Mouse (Mus musculus) CH12.LX (cell line): Measurements from ENCODE around the gene Matk. TPM values are rescaled to one million over a fixed set of nuclear protein-coding genes. Genes with fewer than 3 reads are reported as not detected.

Experiments used
- DNase-seq: peaks from one replicate; pipeline ENCODE4 v3.0.0-alpha.2; 2013; ENCODE audit errors: extremely low read depth
- H3K27ac ChIP-seq: 2 replicates; pipeline ENCODE4 v1.5.1; 2012; ENCODE audit warnings: low read depth, mild to moderate bottlenecking, control low read depth, moderate library complexity; ENCODE audit not compliant: insufficient read depth
- H3K27me3 ChIP-seq: replicated peaks from 2 replicates; pipeline ENCODE3; 2012; ENCODE audit warnings: inconsistent platforms
- H3K36me3 ChIP-seq, 2 experiments: replicated peaks in 1 of 2; 2 replicates each; pipeline versions ENCODE3 to v1.6.1; 2012; ENCODE audit warnings: inconsistent platforms in 1 of 2, low read length in 1 of 2, mild to moderate bottlenecking in 1 of 2, mixed read lengths in 1 of 2, moderate library complexity in 1 of 2; ENCODE audit not compliant: control insufficient read depth in 1 of 2, insufficient read depth in 1 of 2
- H3K4me1 ChIP-seq, 2 experiments: 2 replicates each; pipeline ENCODE4 v1.6.1; 2012; ENCODE audit warnings: inconsistent platforms in 1 of 2, moderate library complexity in 1 of 2; ENCODE audit not compliant: insufficient read depth in 2 of 2, control insufficient read depth in 1 of 2
- H3K4me2 ChIP-seq: 2 replicates; pipeline ENCODE4 v1.6.1; 2012; ENCODE audit warnings: low read depth, mild to moderate bottlenecking, control low read depth; ENCODE audit not compliant: poor library complexity, insufficient read depth, severe bottlenecking
- H3K4me3 ChIP-seq, 3 experiments: fragments of 150-350 bp in 1 of 3; sonication (generic) in 1 of 3; replicated peaks in 1 of 3; 2 replicates each; pipeline versions ENCODE3 to v1.5.1; 2011 to 2012; ENCODE audit warnings: low read depth in 2 of 3, low read length in 2 of 3, mild to moderate bottlenecking in 2 of 3, moderate library complexity in 2 of 3, control low read depth in 1 of 3, improper control_type of control experiment in 1 of 3, inconsistent platforms in 1 of 3, mixed read lengths in 1 of 3; ENCODE audit not compliant: poor library complexity in 1 of 3
- H3K79me2 ChIP-seq: replicated peaks from 2 replicates; pipeline ENCODE4 v1.6.1; 2012; ENCODE audit warnings: mild to moderate bottlenecking, moderate library complexity; ENCODE audit not compliant: control insufficient read depth, poor library complexity, insufficient read depth, severe bottlenecking; ENCODE audit errors: extremely low read depth
- H3K9ac ChIP-seq: 2 replicates; pipeline ENCODE4 v1.6.1; 2012; ENCODE audit warnings: low read depth, mild to moderate bottlenecking, control low read depth, moderate library complexity; ENCODE audit not compliant: insufficient read depth
- H3K9me3 ChIP-seq: replicated peaks from 2 replicates; pipeline ENCODE3; 2012; ENCODE audit warnings: low read length, inconsistent platforms, mixed read lengths
- BHLHE40 ChIP-seq: IDR thresholded peaks from 2 replicates; pipeline ENCODE4 v1.6.1; 2011; ENCODE audit warnings: mild to moderate bottlenecking, low read depth, low read length, improper control_type of control experiment
- CHD1 ChIP-seq: IDR thresholded peaks from 2 replicates; pipeline ENCODE4 v1.6.1; 2012; ENCODE audit warnings: low read depth, low read length, improper control_type of control experiment, inconsistent platforms
- CHD2 ChIP-seq: IDR thresholded peaks from 2 replicates; pipeline ENCODE4 v1.6.1; 2011; ENCODE audit warnings: low read length, improper control_type of control experiment
- CTCF ChIP-seq, 2 experiments: IDR thresholded peaks in 1 of 2; conservative IDR thresholded peaks in 1 of 2; 2 replicates each; pipeline ENCODE4 v1.5.1; 2011 to 2012; ENCODE audit warnings: low read depth in 2 of 2, low read length in 2 of 2, improper control_type of control experiment in 1 of 2, inconsistent platforms in 1 of 2, mild to moderate bottlenecking in 1 of 2, moderate library complexity in 1 of 2
- E2F4 ChIP-seq: IDR thresholded peaks from 2 replicates; pipeline ENCODE4 v1.6.1; 2011; ENCODE audit warnings: low read depth, low read length, improper control_type of control experiment; ENCODE audit not compliant: insufficient replicate concordance
- ELF1 ChIP-seq: IDR thresholded peaks from 2 replicates; pipeline ENCODE4 v1.6.1; 2014; ENCODE audit warnings: low read depth, mild to moderate bottlenecking, inconsistent platforms, low read length, improper control_type of control experiment
- EP300 ChIP-seq: IDR thresholded peaks from 2 replicates; pipeline ENCODE4 v1.6.1; 2011; ENCODE audit warnings: low read length, improper control_type of control experiment
- ETS1 ChIP-seq: conservative IDR thresholded peaks from 2 replicates; pipeline ENCODE4 v1.6.1; 2012; ENCODE audit warnings: low read depth, mild to moderate bottlenecking, inconsistent platforms, low read length, improper control_type of control experiment, moderate library complexity
- GABPA ChIP-seq: IDR thresholded peaks from 2 replicates; pipeline ENCODE4 v1.6.1; 2012; ENCODE audit warnings: low read depth, low read length, improper control_type of control experiment, inconsistent platforms; ENCODE audit not compliant: insufficient replicate concordance
- HCFC1 ChIP-seq: IDR thresholded peaks from 2 replicates; pipeline ENCODE4 v1.6.1; 2012; ENCODE audit warnings: low read depth, mild to moderate bottlenecking, inconsistent platforms, low read length, improper control_type of control experiment
- JUN ChIP-seq: IDR thresholded peaks from 2 replicates; pipeline ENCODE4 v1.6.1; 2011; ENCODE audit warnings: low read depth, mild to moderate bottlenecking, low read length, improper control_type of control experiment, moderate library complexity; ENCODE audit not compliant: insufficient read depth
- JUND ChIP-seq: conservative IDR thresholded peaks from 2 replicates; pipeline ENCODE4 v1.6.1; 2011; ENCODE audit warnings: low read depth, low read length, improper control_type of control experiment
- MAFK ChIP-seq: IDR thresholded peaks from 2 replicates; pipeline ENCODE4 v1.6.1; 2011; ENCODE audit warnings: low read length, improper control_type of control experiment; ENCODE audit not compliant: insufficient replicate concordance
- MAX ChIP-seq: IDR thresholded peaks from 2 replicates; pipeline ENCODE4 v1.6.1; 2011; ENCODE audit warnings: low read length, improper control_type of control experiment
- MAZ ChIP-seq: IDR thresholded peaks from 2 replicates; pipeline ENCODE4 v1.6.1; 2012; ENCODE audit warnings: low read depth, mild to moderate bottlenecking, inconsistent platforms, low read length, improper control_type of control experiment, moderate library complexity
- MEF2A ChIP-seq: IDR thresholded peaks from 2 replicates; pipeline ENCODE4 v1.6.1; 2014; ENCODE audit warnings: low read depth, mild to moderate bottlenecking, inconsistent platforms, low read length, improper control_type of control experiment, borderline replicate concordance
- MXI1 ChIP-seq: IDR thresholded peaks from 2 replicates; pipeline ENCODE4 v1.6.1; 2011; ENCODE audit warnings: mild to moderate bottlenecking, low read depth, low read length, improper control_type of control experiment
- NELFE ChIP-seq: IDR thresholded peaks from 2 replicates; pipeline ENCODE4 v1.6.1; 2011; ENCODE audit warnings: low read depth, low read length, improper control_type of control experiment
- PAX5 ChIP-seq: IDR thresholded peaks from 2 replicates; pipeline ENCODE4 v1.6.1; 2012; ENCODE audit warnings: low read length, inconsistent platforms, mixed read lengths
- POLR2A ChIP-seq: IDR thresholded peaks from 2 replicates; pipeline ENCODE4 v1.6.1; 2011; ENCODE audit warnings: low read depth, mild to moderate bottlenecking, improper control_type of control experiment, low read length
- POLR2AphosphoS2 ChIP-seq: IDR thresholded peaks from 2 replicates; pipeline ENCODE4 v1.6.1; 2011; ENCODE audit warnings: low read depth, low read length, improper control_type of control experiment
- RAD21 ChIP-seq: IDR thresholded peaks from 2 replicates; pipeline ENCODE4 v1.6.1; 2011; ENCODE audit warnings: low read depth, mild to moderate bottlenecking, low read length, improper control_type of control experiment, moderate library complexity
- RCOR1 ChIP-seq: conservative IDR thresholded peaks from 2 replicates; pipeline ENCODE4 v1.6.1; 2012; ENCODE audit warnings: low read depth, mild to moderate bottlenecking, inconsistent platforms, low read length, improper control_type of control experiment
- SIN3A ChIP-seq: IDR thresholded peaks from 2 replicates; pipeline ENCODE4 v1.6.1; 2012; ENCODE audit warnings: low read length, improper control_type of control experiment, inconsistent platforms
- SMC3 ChIP-seq: IDR thresholded peaks from 2 replicates; pipeline ENCODE4 v1.6.1; 2011; ENCODE audit warnings: low read depth, low read length, improper control_type of control experiment
- TBP ChIP-seq: conservative IDR thresholded peaks from 2 replicates; pipeline ENCODE4 v1.6.1; 2011; ENCODE audit warnings: low read depth, low read length, improper control_type of control experiment
- TCF12 ChIP-seq: IDR thresholded peaks from 2 replicates; pipeline ENCODE4 v1.6.1; 2014; ENCODE audit warnings: low read depth, mild to moderate bottlenecking, inconsistent platforms, low read length, improper control_type of control experiment
- UBTF ChIP-seq: IDR thresholded peaks from 2 replicates; pipeline ENCODE4 v1.6.1; 2012; ENCODE audit warnings: low read depth, mild to moderate bottlenecking, inconsistent platforms, low read length, improper control_type of control experiment, moderate library complexity
- USF1 ChIP-seq: IDR thresholded peaks from 2 replicates; pipeline ENCODE4 v1.6.1; 2014; ENCODE audit warnings: low read depth, mild to moderate bottlenecking, inconsistent platforms, low read length, improper control_type of control experiment
- USF2 ChIP-seq: conservative IDR thresholded peaks from 2 replicates; pipeline ENCODE4 v1.6.1; 2011; ENCODE audit warnings: low read depth, low read length, improper control_type of control experiment
- ZC3H11A ChIP-seq: IDR thresholded peaks from 2 replicates; pipeline ENCODE4 v1.6.1; 2012; ENCODE audit warnings: low read depth, mild to moderate bottlenecking, inconsistent platforms, low read length, improper control_type of control experiment
- ZKSCAN1 ChIP-seq: IDR thresholded peaks from 2 replicates; pipeline ENCODE4 v1.6.1; 2012; ENCODE audit warnings: low read depth, inconsistent platforms, low read length, improper control_type of control experiment, borderline replicate concordance
- ZMIZ1 ChIP-seq: IDR thresholded peaks from 2 replicates; pipeline ENCODE4 v1.6.1; 2012; ENCODE audit warnings: low read depth, mild to moderate bottlenecking, inconsistent platforms, low read length, improper control_type of control experiment
- ZNF384 ChIP-seq: IDR thresholded peaks from 2 replicates; pipeline ENCODE4 v1.6.1; 2012; ENCODE audit warnings: low read depth, low read length, improper control_type of control experiment, inconsistent platforms
- dilution Hi-C: fragments of 300-500 bp; cut with MboI; formaldehyde crosslinking; loops from 2 replicates; pipeline ENCODE4 v1.14.3; 2020; ENCODE audit warnings: low sequenced_read_pairs; ENCODE audit not compliant: extremely low pct_unique_long_range_greater_than_20kb, extremely low pct_ligation_motif_present
- in situ Hi-C: fragments of 300-500 bp; cut with MboI; formaldehyde crosslinking; loops from 3 replicates; pipeline ENCODE4 v1.14.3; 2019; ENCODE audit warnings: low sequenced_read_pairs, low pct_ligation_motif_present, low pct_unique_long_range_greater_than_20kb, mixed read lengths
- polyA plus RNA-seq: library from polyadenylated mRNA; unstranded; fragments of >175 nt; gene quantifications from 2 replicates; pipeline ENCODE4 v1.2.1, GENCODE M21; 2012; ENCODE audit warnings: low read depth; ENCODE audit not compliant: insufficient read length
- total RNA-seq, 2 experiments: library from RNA; depleted of rRNA; stranded (reverse); fragments of 300-350 nt in 1 of 2; fragments of >200 nt in 1 of 2; gene quantifications; 2 replicates each; pipeline ENCODE4 v1.2.3; 2012 to 2014

Gene Matk
- total and polyA plus RNA-seq, 3 experiments = 2.5 to 5.2 (median 3.9) TPM

- Histone ChIP-seq H3K9me3 (no peaks in the 10 kb centered on the region), H3K27me3 (no peaks in the 10 kb centered on the region), H3K27ac (no peak overlapping the region), H3K9ac (no peak overlapping the region), H3K4me2 (0 out of 2 replicates have a peak overlapping the region, but pooled peaks have one; percentile 5), H3K36me3 (peaks cover 0 to 21% of the 10 kb centered on the region in 2 experiments), H3K4me3 (peak overlapping the region in 1 of 3 experiments; percentile 82), H3K79me2 (peaks cover 56% of the 10 kb centered on the region), H3K4me1 (peaks cover 49 to 88% of the 10 kb centered on the region in 2 experiments)
- in situ Hi-C loops = no loop called here
- no peak for DNase-seq
- no peak for TF ChIP-seq ELF1
- no peak for TF ChIP-seq ZNF384
- dilution Hi-C loops = no loop called here
These were observed 42.5 kb downstream of the Matk start for GRCm38 (mm10) chr10:81295185-81295584.

GRCm38 (mm10) chr10:81297246-81297645 lies 44.5 kb downstream of the Matk start:
- H3K79me2 ChIP-seq = peaks cover 70% of the 10 kb centered on the region
- TF ChIP-seq TCF12 = peak; percentile 74
- TF ChIP-seq EP300 = peak; percentile 72
- no peak for TF ChIP-seq ZMIZ1
- no peak for TF ChIP-seq RAD21
- no peak for TF ChIP-seq MAFK
- no peak for TF ChIP-seq TBP
- TF ChIP-seq USF1 = peak; percentile 93
- no peak for TF ChIP-seq CTCF (conservative IDR thresholded peaks at IDR 0.05 in 1 of 2, IDR thresholded peaks at IDR 0.05 in 1 of 2; ENCODE audit: low read depth in 2 of 2, low read length in 2 of 2)
- TF ChIP-seq UBTF = no peak
- no peak for TF ChIP-seq HCFC1
- no peak for TF ChIP-seq NELFE
- peak; percentile 47 for TF ChIP-seq ELF1
- no peak for TF ChIP-seq JUN
- peak; percentile 98 for TF ChIP-seq BHLHE40
- no peak for TF ChIP-seq POLR2AphosphoS2
- no peak for TF ChIP-seq PAX5
- 0 out of 2 replicates have a peak, but pooled peaks have one; percentile 12 for TF ChIP-seq POLR2A
- TF ChIP-seq CHD1 = no peak
- peak; percentile 91 for TF ChIP-seq SIN3A
- TF ChIP-seq USF2 = peak; percentile 94
- peak; percentile 41; the same call in 1 of the 2 replicates for TF ChIP-seq MEF2A
- TF ChIP-seq MXI1 = no peak
- no peak for TF ChIP-seq RCOR1
- peak; percentile 90 for TF ChIP-seq ETS1
- TF ChIP-seq MAZ = no peak
- no peak for TF ChIP-seq SMC3
- TF ChIP-seq ZNF384 = no peak
- TF ChIP-seq MAX = peak; percentile 91
- TF ChIP-seq JUND = no peak
- TF ChIP-seq ZKSCAN1 = no peak
- no peak for TF ChIP-seq GABPA
- TF ChIP-seq E2F4 = no peak
- peak; percentile 9; the same call in 1 of the 2 replicates for TF ChIP-seq CHD2
- no peak for TF ChIP-seq ZC3H11A

More at GRCm38 (mm10) chr10:81297246-81297645, 44.5 kb downstream of the Matk start:
- Histone ChIP-seq H3K27me3 (no peaks in the 10 kb centered on the region), H3K27ac (peak overlapping the region; percentile 87), H3K9me3 (no peaks in the 10 kb centered on the region), H3K36me3 (peaks cover 0 to 29% of the 10 kb centered on the region in 2 experiments), H3K4me1 (peaks cover 62 to 88% of the 10 kb centered on the region in 2 experiments), H3K4me3 (peak overlapping the region in 2 of 3 experiments; percentile 22 to 33), H3K4me2 (peak overlapping the region; percentile 77), H3K9ac (peak overlapping the region; percentile 35)
- DNase-seq = peak; percentile 78
- in situ Hi-C loops (no loop called here), dilution Hi-C loops (no loop called here)
